8 mouse cellular contexts compared by ENCODE assay signal in the genomic region with DNA sequence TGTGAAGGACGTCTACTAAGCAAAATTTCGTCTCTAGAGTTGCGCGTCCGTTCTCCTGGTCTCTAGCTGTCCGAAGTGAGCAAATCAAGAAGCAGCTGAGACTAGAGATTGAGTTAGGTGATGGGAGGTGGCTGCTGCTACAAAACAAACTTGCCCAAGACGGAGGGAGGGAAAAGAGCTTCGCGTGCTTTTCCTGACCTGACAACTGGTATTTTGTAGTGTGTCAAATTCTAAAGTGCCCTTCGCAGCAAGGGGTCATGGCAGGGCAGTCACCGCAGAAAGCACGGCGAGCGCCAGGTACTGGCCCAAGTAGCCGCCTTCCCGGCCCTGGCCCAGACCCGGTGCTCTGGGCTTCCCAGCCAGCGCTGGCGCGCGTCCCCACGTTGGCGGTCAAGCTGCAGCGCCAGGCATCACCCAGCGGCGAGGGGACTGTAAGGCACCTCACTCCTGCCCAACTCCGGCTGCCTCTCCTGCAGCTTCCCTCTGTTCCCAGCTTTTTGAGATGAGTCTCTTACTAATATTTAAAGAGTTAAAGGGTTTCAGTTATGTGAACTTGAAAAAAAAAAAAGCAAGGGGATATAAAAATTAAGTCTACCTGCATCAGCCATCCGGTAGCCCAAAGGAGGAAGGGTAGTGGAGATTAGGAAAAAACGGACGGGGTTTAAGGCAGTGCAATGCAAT.
DNase-seq lines count a peak whose midpoint lies in the region; ATAC-seq and TF ChIP-seq lines count a peak whose summit lies in the region.

No protein-coding gene starts in this region.

- intact Hi-C loops in heart, postnatal 25 days (cut with DNase I) = loop anchor here (1.0 to 5.0 kb wide), 5 partner anchors 40 to 314 kb away; no protein-coding TSS in a partner anchor

- no peak overlapping the region for H3K27ac ChIP-seq in forebrain, embryonic 16.5 days (ENCODE audit: low read length)
- H3K27ac ChIP-seq in layer of hippocampus, adult 2 months = peak overlapping the region; percentile 99
- peak overlapping the region; percentile 97 for H3K27ac ChIP-seq in lung, embryonic 16.5 days (ENCODE audit: low read length)

- peak overlapping the region; percentile 70 for H3K4me3 ChIP-seq in forebrain, embryonic 16.5 days (replicated peaks; ENCODE audit: low read length)
- H3K4me3 ChIP-seq in layer of hippocampus, adult 2 months = peak overlapping the region; percentile 97
- peak overlapping the region; percentile 80 for H3K4me3 ChIP-seq in lung, embryonic 16.5 days (ENCODE audit: low read length)

- peak overlapping the region; percentile 98 for H3K4me2 ChIP-seq in forebrain, embryonic 16.5 days (ENCODE audit: low read length)
- H3K4me2 ChIP-seq in lung, embryonic 16.5 days (ENCODE audit: low read depth, low read length) = peak overlapping the region; percentile 89

- 1% methylated on average over 30 of the region's 30 CpGs for WGBS in forebrain, embryonic 16.5 days
- 1% methylated on average over 30 of the region's 30 CpGs for WGBS in lung, embryonic 16.5 days

- DNase-seq in ES-CJ7 (ENCODE audit: low read depth, low spot score) = peak; percentile 62
- DNase-seq in heart, postnatal 25 days (ENCODE audit: low spot score) = peak; percentile 77
- DNase-seq in layer of hippocampus, adult 2 months (ENCODE audit: low spot score in 2 of 2) = peak; percentile 56 to 76
- DNase-seq in ovary, postnatal 10 days (ENCODE audit: low spot score) = peak; percentile 30
- peak; percentile 77 for DNase-seq in thymus, postnatal 14 days

- peak; percentile 72 for ATAC-seq in cerebellum, adult (ENCODE audit: insufficient number of reproducible peaks, low FRiP score, low TSS enrichment)
- peak; percentile 43; the same call in 1 of the 2 replicates for ATAC-seq in forebrain, embryonic 16.5 days
- peak; percentile 39; the same call in 1 of the 2 replicates for ATAC-seq in lung, embryonic 16.5 days (ENCODE audit: low read depth)

- H3K27me3 ChIP-seq in forebrain, embryonic 16.5 days (replicated peaks; ENCODE audit: control insufficient read depth, insufficient read depth, low read length) = no peaks in the 10 kb centered on the region; the same call in 1 of the 2 replicates
- no peaks in the 10 kb centered on the region for H3K27me3 ChIP-seq in lung, embryonic 16.5 days (ENCODE audit: control insufficient read depth, insufficient read depth, low read depth, low read length)

- no peaks in the 10 kb centered on the region for H3K9me3 ChIP-seq in forebrain, embryonic 16.5 days (ENCODE audit: control insufficient read depth, low read length)
- H3K9me3 ChIP-seq in lung, embryonic 16.5 days (ENCODE audit: control insufficient read depth, low read length) = no peaks in the 10 kb centered on the region

- TF ChIP-seq CTCF in layer of hippocampus, adult 2 months (conservative IDR thresholded peaks at IDR 0.05) = peak; percentile 80

- peaks cover 11% of the 10 kb centered on the region for H3K4me1 ChIP-seq in forebrain, embryonic 16.5 days (replicated peaks; ENCODE audit: control insufficient read depth, insufficient read depth, low read length)
- H3K4me1 ChIP-seq in lung, embryonic 16.5 days (replicated peaks; ENCODE audit: control insufficient read depth, insufficient read depth, low read length) = peaks cover 7% of the 10 kb centered on the region; the same call in 1 of the 2 replicates

- no peaks in the 10 kb centered on the region for H3K36me3 ChIP-seq in forebrain, embryonic 16.5 days (ENCODE audit: control insufficient read depth, insufficient read depth)
- H3K36me3 ChIP-seq in lung, embryonic 16.5 days (ENCODE audit: control insufficient read depth, insufficient read depth, low read length) = no peaks in the 10 kb centered on the region

- 0 out of 2 replicates have a peak overlapping the region, but pooled peaks have one; percentile 66 for H3K9ac ChIP-seq in forebrain, embryonic 16.5 days (replicated peaks; ENCODE audit: low read depth, low read length)
- H3K9ac ChIP-seq in lung, embryonic 16.5 days (ENCODE audit: low read length) = peak overlapping the region; percentile 90
